Mouse (Mus musculus) thymus, adult 2 months (tissue): ENCODE measurements at regions not wholly inside any gene's neighbourhood (a gene's known extent, or its start where the extent isn't known, plus 50 kb on each side); places are given as distances from the start of the nearest gene placed in this dataset.

Experiments
- CTCF ChIP-seq: fragments of 200-500 bp; IDR thresholded peaks from 2 replicates; pipeline ENCODE4 v1.5.1; 2012; ENCODE audit warnings: mild to moderate bottlenecking, control low read depth, low read length, moderate library complexity, borderline replicate concordance; ENCODE audit not compliant: control insufficient read depth, poor library complexity, insufficient read depth; ENCODE audit errors: extremely low read depth
- POLR2A ChIP-seq: fragments of 200-500 bp; IDR thresholded peaks from 2 replicates; pipeline ENCODE4 v1.6.1; 2012; ENCODE audit warnings: mild to moderate bottlenecking, low read length, control low read depth, moderate library complexity; ENCODE audit not compliant: control insufficient read depth, poor library complexity, insufficient read depth; ENCODE audit errors: extremely low read depth

DNA sequence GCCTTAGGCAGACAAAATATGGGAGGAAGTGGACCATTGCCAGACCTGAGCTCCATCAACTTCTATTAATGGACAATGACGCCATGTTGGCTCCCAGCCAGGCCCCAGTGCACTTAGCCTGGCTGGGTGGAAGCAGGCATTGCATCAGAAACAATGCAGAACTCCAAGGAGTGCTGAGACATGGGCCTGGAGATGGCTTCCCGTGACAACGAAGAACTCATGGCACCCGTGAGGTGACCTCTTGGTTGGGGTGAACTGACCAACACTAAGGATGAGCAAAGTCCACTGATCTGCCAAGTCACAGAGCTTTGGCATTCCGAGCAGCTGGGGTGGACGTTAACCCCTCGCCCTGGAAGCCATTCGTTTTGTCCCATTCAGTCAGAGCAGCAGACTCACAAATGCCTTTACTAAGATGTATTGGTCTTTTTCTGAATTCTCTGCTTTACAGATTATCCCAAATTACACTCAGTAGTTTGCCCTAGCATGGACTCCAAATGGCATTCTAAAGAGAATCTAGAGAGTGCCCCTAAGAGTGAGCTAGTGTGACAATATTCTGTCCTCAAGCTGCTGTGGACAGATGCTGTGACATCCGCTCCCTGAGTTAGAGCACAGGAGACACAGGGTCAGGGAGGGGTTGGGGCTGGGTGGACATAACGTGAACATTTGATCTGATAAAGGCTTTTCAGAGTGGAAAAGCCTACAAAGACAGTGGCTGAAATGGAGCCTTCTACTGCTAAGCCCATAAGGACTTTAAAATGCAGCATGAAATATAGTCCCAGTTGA lies 108.8 kb downstream of the Snx18 start:
- TF ChIP-seq POLR2A: no peak
- no peak for TF ChIP-seq CTCF
